In genomic region chr2:93364951-93365350, GRCm38 (mm10) we compare ENCODE assay signal across 22 mouse cellular contexts. TPM values are rescaled to one million over a fixed set of nuclear protein-coding genes. Genes with fewer than 3 reads are reported as not detected.
DNase-seq lines count a peak whose midpoint lies in the region; ATAC-seq lines count a peak whose summit lies in the region.
"Had no signal": no experiment of that assay in that cellular context is flagged by ENCODE, and none has a peak within 500 bp of the region (broad histone marks: within the 10 kb centered on the region; RNA-seq: fewer than 3 reads in every experiment).

No protein-coding gene starts in this region.

- no peak overlapping the region for H3K4me3 ChIP-seq in hindbrain, embryonic 10.5 days
- no peak overlapping the region for H3K4me3 ChIP-seq in hindbrain, embryonic 13.5 days
- no peak overlapping the region for H3K4me3 ChIP-seq in midbrain, embryonic 10.5 days
- H3K4me3 ChIP-seq in midbrain, embryonic 16.5 days (ENCODE audit: low read depth, low read length): no peak overlapping the region
- H3K4me3 ChIP-seq: embryonic facial prominence, embryonic 13.5 days; erythroblast, embryonic 14.5 days; forebrain, embryonic 13.5 days; gastrocnemius, adult 2 months; heart, embryonic 12.5 days; heart, embryonic 15.5 days had no signal

- no peak overlapping the region for H3K4me2 ChIP-seq in hindbrain, embryonic 13.5 days
- H3K4me2 ChIP-seq in midbrain, embryonic 16.5 days (ENCODE audit: low read length): no peak overlapping the region
- H3K4me2 ChIP-seq: embryonic facial prominence, embryonic 13.5 days; forebrain, embryonic 13.5 days; heart, embryonic 12.5 days; heart, embryonic 15.5 days; hindbrain, embryonic 14.5 days had no signal

- H3K4me1 ChIP-seq in hindbrain, embryonic 10.5 days (replicated peaks): peaks cover 58% of the 10 kb centered on the region
- H3K4me1 ChIP-seq in hindbrain, embryonic 13.5 days (replicated peaks): peaks cover 35% of the 10 kb centered on the region
- peaks cover 37% of the 10 kb centered on the region for H3K4me1 ChIP-seq in midbrain, embryonic 10.5 days
- peaks cover 3% of the 10 kb centered on the region; the same call in 1 of the 2 replicates for H3K4me1 ChIP-seq in midbrain, embryonic 16.5 days (ENCODE audit: control insufficient read depth, insufficient read depth, low read length)

- no peaks in the 10 kb centered on the region for H3K36me3 ChIP-seq in hindbrain, embryonic 10.5 days
- H3K36me3 ChIP-seq in hindbrain, embryonic 13.5 days: no peaks in the 10 kb centered on the region
- no peaks in the 10 kb centered on the region for H3K36me3 ChIP-seq in midbrain, embryonic 10.5 days
- H3K36me3 ChIP-seq in midbrain, embryonic 16.5 days (ENCODE audit: control insufficient read depth, insufficient read depth, low read length): no peaks in the 10 kb centered on the region
- H3K36me3 ChIP-seq: embryonic facial prominence, embryonic 13.5 days; heart, embryonic 12.5 days; heart, embryonic 15.5 days had no signal

- peak; percentile 40 to 55 for DNase-seq in cerebellum, postnatal 10 days
- DNase-seq in cerebellum, adult 11 months: no peak
- no peak for DNase-seq in hindbrain, embryonic 10.5 days (ENCODE audit: low spot score)
- no peak for DNase-seq in midbrain, embryonic 10.5 days (ENCODE audit: low spot score)
- DNase-seq: adrenal gland, adult 8-10 months; adrenal gland, postnatal 25 days; forebrain, postnatal 0 days; gastrocnemius, postnatal 14 days; heart, adult 18-20 months; heart, postnatal 10 days; heart, postnatal 4 days had no signal

- no peak overlapping the region for H3K9ac ChIP-seq in hindbrain, embryonic 13.5 days
- no peak overlapping the region for H3K9ac ChIP-seq in midbrain, embryonic 16.5 days (ENCODE audit: low read depth, low read length)
- H3K9ac ChIP-seq: embryonic facial prominence, embryonic 13.5 days; forebrain, embryonic 13.5 days; forebrain, postnatal 0 days; heart, embryonic 12.5 days; heart, embryonic 15.5 days; hindbrain, embryonic 14.5 days had no signal

- H3K27ac ChIP-seq in hindbrain, embryonic 10.5 days: peak overlapping the region; percentile 62; the same call in 1 of the 2 replicates
- H3K27ac ChIP-seq in hindbrain, embryonic 13.5 days: no peak overlapping the region
- peak overlapping the region; percentile 42; the same call in 1 of the 2 replicates for H3K27ac ChIP-seq in midbrain, embryonic 10.5 days (replicated peaks)
- H3K27ac ChIP-seq in midbrain, embryonic 16.5 days (ENCODE audit: low read length): no peak overlapping the region
- H3K27ac ChIP-seq: embryonic facial prominence, embryonic 13.5 days; forebrain, embryonic 13.5 days; heart, embryonic 15.5 days; hindbrain, embryonic 14.5 days had no signal

- no peaks in the 10 kb centered on the region for H3K9me3 ChIP-seq in hindbrain, embryonic 10.5 days
- no peaks in the 10 kb centered on the region for H3K9me3 ChIP-seq in hindbrain, embryonic 13.5 days
- no peaks in the 10 kb centered on the region for H3K9me3 ChIP-seq in midbrain, embryonic 10.5 days (replicated peaks)
- no peaks in the 10 kb centered on the region; the same call in 1 of the 2 replicates for H3K9me3 ChIP-seq in midbrain, embryonic 16.5 days (replicated peaks; ENCODE audit: control insufficient read depth, low read length, poor library complexity, severe bottlenecking)
- H3K9me3 ChIP-seq: embryonic facial prominence, embryonic 13.5 days; forebrain, embryonic 13.5 days; heart, embryonic 12.5 days; heart, embryonic 15.5 days had no signal

- no peak for ATAC-seq in hindbrain, embryonic 13.5 days (ENCODE audit: low FRiP score)
- no peak for ATAC-seq in midbrain, embryonic 16.5 days
- ATAC-seq: activated CD4-positive, CD25-positive, alpha-beta regulatory T cell, adult 4 months; forebrain, embryonic 13.5 days; forebrain, postnatal 0 days; intestine, postnatal 0 days had no signal

- WGBS in hindbrain, embryonic 10.5 days: 68% methylated on average over 2 of the region's 2 CpGs
- 63% methylated on average over 2 of the region's 2 CpGs for WGBS in hindbrain, embryonic 13.5 days
- whole genome bisulfite sequencing in midbrain, embryonic 10.5 days: 64% methylated on average over 2 of the region's 2 CpGs
- 61% methylated on average over 2 of the region's 2 CpGs for WGBS in midbrain, embryonic 16.5 days

- H3K27me3 ChIP-seq in hindbrain, embryonic 10.5 days (ENCODE audit: insufficient read depth, poor library complexity, severe bottlenecking): peaks cover 12% of the 10 kb centered on the region; the same call in 1 of the 2 replicates
- no peaks in the 10 kb centered on the region for H3K27me3 ChIP-seq in hindbrain, embryonic 13.5 days
- 0 out of 2 replicates have a peak, but pooled peaks cover 3% of the 10 kb centered on the region for H3K27me3 ChIP-seq in midbrain, embryonic 10.5 days (ENCODE audit: low read depth, poor library complexity, severe bottlenecking)
- no peaks in the 10 kb centered on the region for H3K27me3 ChIP-seq in midbrain, embryonic 16.5 days (ENCODE audit: control insufficient read depth, insufficient read depth, low read depth, low read length)
- H3K27me3 ChIP-seq: forebrain, embryonic 13.5 days; heart, embryonic 12.5 days; heart, embryonic 15.5 days had no signal

RNA-seq across cellular contexts. Expression of gene Tspan18, which starts 30.6 kb away (rescaled TPM):
- 48.6 and 55.1 TPM in 2 replicates for polyA plus RNA-seq in hindbrain, embryonic 10.5 days (2016; fragmentation: Nextera tagmentation; extraction: Ambion mirVana)
- polyA plus RNA-seq in hindbrain, embryonic 13.5 days (2015; fragmentation: Nextera tagmentation; extraction: Ambion mirVana): 23.6 and 32.5 TPM in 2 replicates
- polyA plus RNA-seq in midbrain, embryonic 10.5 days (2016; fragmentation: Nextera tagmentation; extraction: Ambion mirVana): 45.0 and 48.4 TPM in 2 replicates
- polyA plus RNA-seq in midbrain, embryonic 16.5 days (2015; fragmentation: Nextera tagmentation; extraction: Ambion mirVana): 20.1 and 21.2 TPM in 2 replicates

Comparison
In these comparisons a context has a peak if more than half of its experiments do, and no peak if none do; other contexts are left out.
1. DNase-seq: peak in cerebellum, postnatal 10 days (2 of 2); none in cerebellum, adult 11 months (single experiment), hindbrain, embryonic 10.5 days (single experiment) and midbrain, embryonic 10.5 days (single experiment).
2. H3K27ac ChIP-seq: peak in hindbrain, embryonic 10.5 days (single experiment) and midbrain, embryonic 10.5 days (single experiment); none in hindbrain, embryonic 13.5 days (single experiment) and midbrain, embryonic 16.5 days (single experiment).